Mouse (Mus musculus): ENCODE measurements around the gene Zfp787.
"Not testable (repeated sequence)": the region's sequence is repeated elsewhere in the genome, so short reads cannot be mapped to it uniquely, and the experiment has no call there.

Gene Zfp787

GRCm38 (mm10) chr7:6162172-6162571, 6.4 kb upstream of the Zfp787 start:
- no peak for DNase-seq (ENCODE audit: low spot score)

DNA sequence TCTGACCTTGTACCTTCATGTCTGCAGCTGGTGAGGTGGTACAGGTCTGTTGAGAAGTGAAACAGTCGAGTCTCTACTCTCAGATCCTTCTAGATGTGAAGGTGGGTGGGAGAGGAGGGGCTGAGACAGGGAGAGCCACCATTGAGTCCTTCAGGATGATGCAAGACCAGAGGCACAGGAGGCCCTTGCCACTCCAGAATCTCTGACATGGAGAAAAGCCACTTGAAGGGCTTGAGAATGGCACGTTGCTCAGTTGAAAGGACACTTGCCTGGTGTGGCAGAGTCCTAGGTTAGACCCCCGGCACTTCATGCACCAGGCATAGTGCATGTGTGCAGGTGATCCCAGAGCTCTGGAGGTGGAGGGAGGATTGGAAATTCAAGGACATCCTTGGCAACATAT, 5.7 kb upstream of the Zfp787 start:
- DNase-seq (ENCODE audit: low spot score): no peak

GRCm38 (mm10) chr7:6159604-6160003, 3.8 kb upstream of the Zfp787 start:
- DNase-seq (ENCODE audit: low spot score): no peak

- no peak for DNase-seq (ENCODE audit: low spot score)
Measured at GRCm38 (mm10) chr7:6157479-6157878, 1.7 kb upstream of the Zfp787 start.

DNA sequence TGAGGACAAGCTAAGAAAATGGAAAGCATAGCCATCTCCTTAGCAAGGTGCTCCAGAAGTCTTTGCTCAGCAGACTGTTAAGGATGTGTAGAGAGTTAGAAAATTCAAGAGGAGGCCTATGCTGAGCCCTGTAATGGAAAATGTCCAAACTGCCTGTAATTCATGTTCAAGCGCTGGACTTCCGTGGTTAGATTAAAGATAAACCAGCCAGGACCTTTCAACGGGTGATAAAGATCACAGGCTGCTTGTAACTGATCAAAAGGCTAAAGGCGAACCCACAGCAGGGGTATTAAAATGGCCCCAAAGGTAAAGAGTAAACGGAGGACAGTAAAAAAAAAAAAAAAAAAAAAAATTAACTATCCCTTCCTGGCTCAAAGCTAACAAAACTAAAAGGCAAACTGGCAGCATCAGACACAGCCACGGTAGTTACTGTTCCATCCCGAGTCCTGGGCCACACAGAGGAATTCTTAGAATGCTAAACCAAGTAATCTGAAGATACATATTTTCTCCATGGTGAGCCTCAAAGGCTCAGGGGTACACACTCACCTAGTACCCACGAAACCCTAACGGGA, 1.2 kb upstream of the Zfp787 start:
- no peak for DNase-seq (ENCODE audit: low spot score)

DNA sequence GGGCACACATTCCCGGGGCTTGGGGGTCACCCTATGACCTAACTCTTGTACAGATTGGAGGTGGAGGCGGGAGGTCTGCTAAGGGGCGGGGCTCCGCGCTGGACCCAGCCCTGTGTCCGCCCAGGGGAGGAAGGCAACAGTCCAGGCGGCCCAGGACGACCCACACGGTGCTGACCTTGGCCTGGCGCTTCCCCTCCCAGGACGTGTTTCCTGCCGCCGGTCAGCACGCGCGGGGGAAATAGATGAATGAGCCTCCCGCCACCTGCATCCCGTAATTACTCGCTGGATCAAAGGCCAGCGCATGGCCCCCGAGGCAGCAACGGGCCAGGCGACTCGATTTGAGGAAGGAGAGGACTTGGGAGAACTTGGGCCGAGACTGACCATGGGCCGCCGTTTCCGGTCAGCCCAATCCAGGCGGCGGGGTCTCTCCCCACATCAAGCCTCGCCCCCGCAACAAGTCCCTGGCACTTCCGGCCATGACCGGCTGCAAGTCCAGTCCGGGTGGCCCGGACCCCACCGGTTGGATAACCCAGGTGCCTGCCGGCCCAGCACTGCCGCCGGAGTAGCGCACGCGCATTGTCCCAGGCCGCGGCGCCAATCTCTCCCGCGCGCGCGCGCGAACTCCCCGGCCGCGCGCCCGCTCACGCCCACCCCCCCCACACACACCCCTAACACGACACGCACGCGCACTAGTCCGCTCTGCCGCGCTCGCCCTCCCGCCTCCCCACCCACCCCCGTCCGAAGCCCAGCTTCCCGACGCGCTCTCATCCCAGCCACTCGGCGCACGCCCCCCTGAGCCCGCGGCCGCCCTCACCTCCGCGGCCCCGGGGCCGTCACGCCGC, 545 bp downstream of the Zfp787 start:
- DNase-seq (ENCODE audit: low spot score): peak; percentile 76

DNA sequence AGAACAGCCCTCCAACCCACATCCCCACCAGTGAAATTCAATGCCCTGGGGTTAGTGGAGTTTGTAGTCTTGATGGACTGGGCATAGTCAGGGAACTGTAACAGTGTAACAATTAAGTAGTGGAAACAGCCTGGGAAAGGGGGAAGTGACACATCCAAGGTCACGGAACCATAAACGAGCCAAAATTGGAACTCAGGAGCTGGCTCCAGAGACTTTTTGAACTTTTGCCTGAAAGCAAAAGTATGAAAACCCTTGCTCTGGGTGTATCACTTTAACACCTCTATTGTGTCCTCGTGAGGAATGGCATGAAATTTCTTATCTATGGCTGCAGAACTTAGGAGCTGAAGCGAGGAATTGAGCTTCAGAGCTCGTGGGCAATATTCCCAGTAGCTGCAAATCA, 1.6 kb downstream of the Zfp787 start:
- DNase-seq (ENCODE audit: low spot score): no peak

- DNase-seq (ENCODE audit: low spot score): no peak
Measured at GRCm38 (mm10) chr7:6153131-6153530, 2.7 kb downstream of the Zfp787 start.

GRCm38 (mm10) chr7:6152036-6152435, 3.8 kb downstream of the Zfp787 start:
- DNase-seq (ENCODE audit: low spot score): no peak

- DNase-seq (ENCODE audit: low spot score): no peak
Measured at GRCm38 (mm10) chr7:6151266-6151665, 4.5 kb downstream of the Zfp787 start.

DNA sequence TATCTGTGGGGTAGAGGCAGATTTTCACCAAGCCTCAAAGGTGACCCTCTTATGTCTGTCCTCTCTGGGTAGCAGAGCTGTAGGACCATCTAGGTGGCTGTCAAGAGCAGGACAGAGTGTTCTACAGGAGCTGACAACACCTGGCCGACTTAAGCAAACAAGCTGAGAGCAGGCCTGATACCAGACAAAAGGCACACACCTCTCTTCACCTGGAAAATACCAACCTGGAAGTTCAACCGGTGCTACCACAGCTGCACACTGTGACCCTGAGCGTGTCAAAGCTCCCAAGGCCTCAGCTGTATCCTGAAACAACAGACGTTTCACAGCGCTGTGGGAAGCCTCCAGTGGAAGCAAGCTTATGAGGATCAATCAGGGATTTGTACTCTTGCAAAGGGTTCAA, 8.1 kb downstream of the Zfp787 start:
- DNase-seq (ENCODE audit: low spot score): no peak

GRCm38 (mm10) chr7:6146982-6147325, 8.8 kb downstream of the Zfp787 start:
- DNase-seq (ENCODE audit: low spot score): no peak

DNA sequence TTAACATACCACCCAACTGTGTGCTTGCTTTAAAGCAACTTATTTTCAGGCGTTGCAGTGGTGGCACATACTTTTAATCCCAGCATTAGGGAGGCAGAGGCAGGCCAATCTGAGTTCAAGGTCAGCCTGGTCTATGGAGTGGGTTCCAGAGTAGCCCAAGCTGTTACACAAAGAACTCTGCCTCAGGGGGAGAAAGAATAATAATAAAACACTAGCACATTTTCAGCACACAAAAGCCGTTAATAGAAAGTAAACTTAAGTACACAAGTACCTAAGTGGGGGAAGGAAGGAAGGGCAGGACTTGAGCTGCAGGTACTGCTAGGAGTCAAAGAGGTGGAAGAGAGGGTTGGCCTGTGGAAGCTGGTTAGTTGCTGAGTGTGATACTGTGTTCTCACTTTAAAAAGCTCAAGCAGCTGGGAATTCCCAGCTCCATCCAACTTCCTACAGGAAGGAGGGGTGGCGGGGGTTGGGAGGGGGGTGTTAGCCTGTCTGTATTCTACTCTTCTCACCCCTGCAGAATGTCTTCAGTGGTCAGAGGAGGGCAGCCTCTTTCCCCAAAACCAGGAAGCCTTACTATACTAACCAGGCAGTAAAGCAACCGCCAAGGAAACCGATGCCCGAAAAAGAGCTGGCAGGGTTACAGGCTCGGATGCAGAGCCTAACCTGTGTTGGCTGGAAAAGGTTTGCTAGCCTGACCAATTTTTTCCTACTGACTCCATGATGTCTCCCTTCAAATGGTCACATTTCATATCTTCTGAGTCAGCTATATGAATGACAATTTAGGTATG, 9.4 kb downstream of the Zfp787 start:
- no peak for DNase-seq (ENCODE audit: low spot score)

DNA sequence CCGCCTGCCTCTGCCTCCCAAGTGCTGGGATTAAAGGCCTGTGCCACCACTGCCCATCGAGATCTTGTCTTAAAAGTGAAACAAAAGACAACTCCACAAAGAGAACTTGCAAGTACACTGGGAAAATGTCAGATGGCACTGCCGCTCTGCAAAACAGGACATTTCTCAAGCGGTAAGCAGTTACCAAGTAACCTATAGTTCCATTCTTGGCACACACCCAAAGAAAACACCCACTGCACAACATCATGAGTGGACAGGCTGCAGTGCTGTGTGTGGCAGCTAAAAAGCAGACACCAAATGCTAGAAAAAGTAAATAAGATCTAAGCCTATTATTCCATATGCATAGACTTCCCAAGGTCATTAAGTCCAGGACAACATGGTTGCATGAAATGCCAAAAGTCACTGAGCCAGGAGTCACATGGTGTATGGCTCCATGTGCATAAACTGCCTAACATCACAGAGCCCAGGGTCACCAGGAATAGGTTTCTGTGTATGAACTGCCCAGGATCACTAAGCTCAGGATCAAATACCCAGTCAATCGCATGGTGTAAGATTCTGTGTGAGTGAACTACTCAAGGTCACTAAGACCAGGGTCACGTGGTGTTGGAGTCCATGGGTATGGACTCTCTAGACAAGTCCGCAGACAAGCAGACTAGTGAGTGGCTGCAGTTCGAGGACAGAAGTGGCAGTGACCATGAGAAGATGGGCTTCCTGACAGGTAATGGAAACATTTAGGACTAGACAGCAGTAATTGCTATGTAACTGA, 10.2 kb downstream of the Zfp787 start:
- peak; percentile 64 for DNase-seq (ENCODE audit: low spot score)

- no peak for DNase-seq (ENCODE audit: low spot score)
Measured at GRCm38 (mm10) chr7:6143991-6144531, 11.7 kb downstream of the Zfp787 start.

GRCm38 (mm10) chr7:6139295-6139694, 16.5 kb downstream of the Zfp787 start:
- no peak for DNase-seq (ENCODE audit: low spot score)

DNA sequence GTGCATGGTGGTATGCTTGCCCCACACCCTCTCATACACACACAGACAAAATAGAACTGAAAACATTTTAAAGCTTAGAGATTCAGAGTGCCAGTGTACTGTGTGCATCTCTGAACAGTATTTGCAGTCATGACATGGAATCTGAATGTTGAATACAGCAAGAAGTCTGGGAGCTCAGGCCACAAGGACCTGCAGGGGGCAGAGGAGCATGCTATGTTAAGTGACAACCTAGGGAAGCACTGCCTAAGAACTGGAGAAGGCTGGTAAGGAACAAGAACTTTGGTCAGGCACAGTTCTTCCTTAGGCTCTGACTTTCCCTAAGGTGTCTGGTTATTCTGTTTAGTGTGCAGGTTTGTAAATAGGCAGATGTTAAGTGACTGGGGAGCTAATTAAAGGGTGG, 19.3 kb downstream of the Zfp787 start:
- no peak for DNase-seq (ENCODE audit: low spot score)

DNA sequence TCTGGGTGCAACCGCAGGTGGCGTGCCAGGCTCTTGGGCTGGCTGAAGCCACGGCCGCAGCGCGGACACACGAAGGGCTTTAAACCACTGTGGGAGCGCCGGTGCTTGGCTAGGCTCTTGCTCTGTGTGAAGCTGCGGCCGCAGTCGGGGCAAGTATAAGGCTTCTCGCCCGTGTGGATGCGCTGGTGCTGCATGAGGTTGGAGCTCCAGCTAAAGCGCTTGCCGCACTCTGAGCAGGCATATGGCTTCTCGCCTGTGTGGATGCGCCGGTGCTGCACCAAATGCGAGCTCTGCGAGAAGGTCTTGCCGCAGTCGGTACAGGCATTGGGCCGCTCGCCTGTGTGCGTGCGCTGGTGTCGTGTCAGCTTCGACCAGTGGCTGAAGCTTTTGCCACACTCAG, 23.2 kb downstream of the Zfp787 start:
- DNase-seq (ENCODE audit: low spot score): no peak

GRCm38 (mm10) chr7:6130346-6130745, 25.5 kb downstream of the Zfp787 start:
- DNase-seq (ENCODE audit: low spot score): no peak

- DNase-seq (ENCODE audit: low spot score): peak; percentile 82
Measured at GRCm38 (mm10) chr7:6126690-6127448, 28.9 kb downstream of the Zfp787 start.

DNA sequence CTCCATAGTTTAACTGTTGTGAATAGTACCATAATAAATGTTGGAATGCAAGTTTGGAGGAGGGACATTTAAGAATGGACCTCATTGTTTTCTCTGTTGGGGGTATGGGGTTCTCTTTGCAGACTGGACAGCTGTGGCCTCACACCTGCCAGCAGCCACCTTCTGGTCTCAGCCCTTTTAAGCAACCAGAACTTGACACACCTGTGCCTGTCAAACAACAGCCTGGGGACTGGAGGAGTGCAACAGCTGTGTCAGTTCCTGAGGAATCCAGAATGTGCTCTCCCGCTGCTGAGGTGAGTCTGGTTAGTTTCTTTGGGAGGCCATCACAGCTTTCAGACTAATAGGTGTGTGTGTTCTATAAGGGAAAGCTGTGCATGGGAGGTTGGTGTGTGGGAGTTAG, 34.7 kb downstream of the Zfp787 start:
- DNase-seq (ENCODE audit: low spot score): not testable (repeated sequence)
